Mouse (Mus musculus) frontal cortex, adult (tissue): Measurements from ENCODE around the gene Ktn1.

Experiments used
- ATAC-seq: cut with Nextera tagmentation; 2 replicates; pipeline ENCODE4 v1.9.2; 2017; ENCODE audit warnings: mild to moderate bottlenecking, moderate library complexity, mixed read lengths; ENCODE audit not compliant: low TSS enrichment

Ktn1 gene

GRCm38 (mm10) chr14:47754253-47754897 is 106.1 kb downstream of the Ktn1 start:
- ATAC-seq, result no peak

- ATAC-seq, result no peak
Observed at GRCm38 (mm10) chr14:47756411-47757065, 108.3 kb downstream of the Ktn1 start.

- ATAC-seq, result no peak
Observed at GRCm38 (mm10) chr14:47765192-47765591, 116.9 kb downstream of the Ktn1 start.

- ATAC-seq, result no peak
Observed at GRCm38 (mm10) chr14:47765796-47766195, 117.5 kb downstream of the Ktn1 start.

- ATAC-seq, result no peak
Observed at GRCm38 (mm10) chr14:47766373-47766772, 118.1 kb downstream of the Ktn1 start.

- ATAC-seq, result no peak
Observed at GRCm38 (mm10) chr14:47771496-47771895, 123.2 kb downstream of the Ktn1 start.

- no peak for ATAC-seq
Observed at GRCm38 (mm10) chr14:47775543-47775942, 127.3 kb downstream of the Ktn1 start.

GRCm38 (mm10) chr14:47776260-47777035 is 128.2 kb downstream of the Ktn1 start:
- ATAC-seq, result no peak

GRCm38 (mm10) chr14:47786112-47786511 is 137.9 kb downstream of the Ktn1 start:
- no peak for ATAC-seq
